Mouse (Mus musculus) mesoderm, embryonic 11.5 days (tissue): ENCODE measurements around the gene Gnptg.
"Not testable (repeated sequence)": the region's sequence is repeated elsewhere in the genome, so short reads cannot be mapped to it uniquely, and the experiment has no call there.

ENCODE experiments used
- DNase-seq: peaks from one replicate; pipeline ENCODE4 v3.0.0-alpha.2; 2012; ENCODE audit warnings: low read depth, low spot score

The Gnptg gene

DNA sequence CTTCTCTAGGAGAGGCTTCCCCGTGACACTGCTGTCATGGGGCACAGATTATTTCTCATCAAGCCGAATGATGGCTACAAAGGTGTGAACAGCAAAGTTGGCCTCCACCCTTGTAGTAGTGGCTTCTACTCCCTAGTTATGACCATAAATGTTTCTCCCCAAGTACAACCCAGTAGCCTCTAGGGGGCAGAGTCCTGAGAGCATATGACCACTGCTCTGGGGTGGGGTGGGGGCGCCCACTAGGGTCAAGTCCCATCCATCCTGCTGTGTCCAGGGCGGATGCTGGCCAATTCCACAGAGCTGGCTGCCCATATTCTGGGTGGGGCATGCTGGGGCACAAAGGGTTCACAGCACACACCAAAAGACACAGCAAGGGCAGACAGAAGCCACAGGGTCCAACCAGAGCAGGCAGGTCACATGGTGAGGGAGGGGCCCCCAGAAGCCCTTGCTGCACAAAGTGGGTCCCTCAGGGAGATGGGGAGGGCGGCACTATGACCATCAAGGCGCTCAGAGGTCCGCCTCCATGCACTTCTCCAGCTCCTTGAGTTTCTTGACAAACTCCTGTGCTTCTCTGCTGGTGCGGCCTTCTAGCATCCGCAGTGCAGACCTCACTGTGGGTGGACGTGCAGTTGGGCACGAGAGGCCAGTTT is 3.3 kb upstream of the Gnptg start:
- no peak for DNase-seq

DNA sequence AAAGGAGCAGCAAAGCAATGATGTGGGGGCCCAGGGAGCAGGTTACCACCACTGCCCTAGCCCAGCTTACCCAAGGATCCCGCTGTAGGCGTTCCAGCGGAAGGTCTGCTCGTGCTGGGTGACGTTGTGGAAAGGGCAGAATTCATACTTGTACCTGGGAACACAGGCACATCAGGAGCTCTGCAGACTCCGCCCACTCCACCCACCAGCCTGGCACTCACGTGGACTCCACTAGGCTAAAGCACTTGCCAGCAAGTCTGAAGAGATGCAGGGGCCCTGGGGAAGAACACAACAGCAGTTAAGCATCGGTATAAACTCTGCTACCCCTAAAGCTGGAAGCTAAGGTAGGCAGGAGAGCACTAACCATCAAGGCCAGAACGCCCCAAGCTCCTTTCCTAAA is 4.3 kb downstream of the Gnptg start:
- DNase-seq = no peak

GRCm38 (mm10) chr17:25231621-25232020 is 8.3 kb downstream of the Gnptg start:
- not testable (repeated sequence) for DNase-seq

GRCm38 (mm10) chr17:25230700-25231099 is 9.2 kb downstream of the Gnptg start:
- DNase-seq = no peak

DNA sequence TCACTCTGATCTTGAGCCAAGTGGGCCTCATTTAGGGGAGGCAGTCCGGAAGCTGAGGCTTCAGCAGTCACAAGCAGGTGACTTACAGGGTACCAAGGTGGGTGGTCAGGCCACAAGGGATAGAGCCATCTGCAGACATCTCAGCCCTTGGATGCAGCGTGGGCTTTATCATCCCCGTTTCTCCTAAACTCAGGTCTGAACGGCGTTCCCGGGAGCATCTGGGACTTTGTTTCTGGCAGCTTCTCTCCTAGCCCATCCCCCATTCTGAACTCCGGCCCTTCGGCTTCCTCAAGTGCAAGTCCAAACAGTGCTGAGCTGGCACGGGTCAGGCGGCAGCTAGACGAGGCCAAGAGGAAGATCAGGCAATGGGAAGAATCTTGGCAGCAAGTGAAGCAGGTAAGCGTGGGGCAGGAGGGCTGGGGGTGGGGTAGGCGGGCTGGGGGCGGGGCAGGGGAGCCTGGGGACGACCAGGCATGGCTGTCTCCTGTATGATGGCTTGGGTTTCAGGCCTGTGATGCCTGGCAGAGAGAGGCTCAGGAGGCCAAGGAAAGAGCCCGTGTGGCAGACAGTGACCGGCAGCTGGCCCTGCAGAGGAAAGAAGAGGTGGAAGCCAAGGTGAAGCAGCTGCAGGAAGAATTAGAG is 9.8 kb downstream of the Gnptg start:
- DNase-seq = not testable (repeated sequence)

DNA sequence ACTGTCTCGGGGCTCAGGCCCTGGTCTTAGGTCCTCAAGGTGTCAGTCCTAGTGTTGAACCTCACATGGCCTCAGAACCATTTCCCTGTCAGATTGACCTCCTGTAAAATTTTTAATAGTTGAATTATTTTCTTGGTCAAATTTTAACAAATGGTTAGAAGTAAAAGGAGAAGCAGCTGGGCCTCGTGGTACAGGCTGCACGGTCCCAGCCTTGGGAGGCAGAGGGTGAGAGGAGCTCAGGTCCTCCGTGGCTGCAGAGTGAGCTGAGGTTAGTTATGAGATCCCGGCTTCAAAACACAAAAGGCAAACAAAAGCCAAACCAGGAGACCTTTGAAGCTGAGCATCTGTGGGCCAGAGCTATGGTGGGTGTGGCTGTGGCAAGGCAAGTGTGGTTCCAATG is 11.9 kb downstream of the Gnptg start:
- DNase-seq = no peak

- no peak for DNase-seq
These were observed 14.3 kb downstream of the Gnptg start for GRCm38 (mm10) chr17:25225659-25226058.

DNA sequence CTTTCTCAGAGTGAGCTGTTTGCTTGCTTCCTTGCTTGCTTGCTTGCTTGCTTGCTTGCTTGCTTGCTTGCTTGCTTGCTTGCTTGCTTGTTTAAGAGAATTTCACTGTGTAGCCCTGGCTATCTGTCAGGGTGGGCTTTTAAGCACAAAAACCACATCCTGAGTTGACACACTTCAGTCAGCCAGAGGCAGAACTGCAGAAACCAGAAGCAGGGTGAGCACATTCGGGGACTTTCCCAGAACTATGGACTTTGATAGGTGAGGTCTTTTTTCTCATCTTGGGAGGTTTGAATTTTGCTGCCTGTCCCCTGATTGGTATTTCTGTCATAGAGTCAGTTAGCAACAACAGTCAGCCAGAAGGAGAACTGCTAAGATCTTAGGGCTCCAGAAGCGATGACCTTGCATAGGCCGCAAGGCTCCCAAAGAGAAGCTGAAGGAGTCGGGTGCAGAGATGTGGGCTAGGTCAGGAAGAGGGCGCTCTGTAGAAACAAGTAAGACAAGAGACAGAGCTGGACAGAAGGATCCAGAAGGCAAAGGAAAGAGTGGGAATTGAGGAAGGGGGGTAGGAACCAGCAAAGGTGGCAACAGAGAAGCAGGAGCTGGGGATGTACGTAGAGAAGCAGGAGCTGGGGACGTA is 15.2 kb downstream of the Gnptg start:
- no peak for DNase-seq

DNA sequence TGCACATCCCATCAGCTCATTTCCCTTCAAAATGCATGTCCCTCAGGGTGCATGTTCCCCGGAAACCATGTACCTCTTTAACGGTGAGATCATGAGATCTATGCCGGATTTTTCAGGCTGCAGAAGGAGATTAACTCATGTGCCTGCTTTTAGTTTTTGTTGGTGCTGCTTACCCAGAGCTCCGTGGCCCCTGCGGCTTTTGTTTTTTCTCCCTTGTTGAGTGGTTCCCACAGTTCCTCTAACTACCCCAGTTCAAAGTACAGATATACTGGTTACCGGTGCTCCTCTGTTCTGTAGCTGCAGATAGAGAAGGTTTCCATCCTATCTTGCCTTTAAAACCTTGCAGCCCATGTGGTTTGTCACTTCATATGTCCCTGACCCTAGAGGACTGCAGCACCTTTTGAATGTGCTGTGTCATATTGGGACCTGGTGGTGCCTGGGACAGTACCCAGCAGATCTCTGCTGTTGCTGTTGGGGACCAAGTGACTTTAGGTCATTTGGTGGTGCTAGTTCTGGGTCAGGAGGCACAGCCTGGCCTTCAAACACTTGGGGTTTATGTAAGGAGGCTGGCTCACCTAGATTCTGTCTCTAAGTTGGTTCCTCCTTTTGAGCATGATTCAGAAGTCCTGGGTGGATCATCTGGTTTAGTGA is 16.8 kb downstream of the Gnptg start:
- no peak for DNase-seq

- DNase-seq = not testable (repeated sequence)
These were observed 17.4 kb downstream of the Gnptg start for GRCm38 (mm10) chr17:25222504-25222940.

DNA sequence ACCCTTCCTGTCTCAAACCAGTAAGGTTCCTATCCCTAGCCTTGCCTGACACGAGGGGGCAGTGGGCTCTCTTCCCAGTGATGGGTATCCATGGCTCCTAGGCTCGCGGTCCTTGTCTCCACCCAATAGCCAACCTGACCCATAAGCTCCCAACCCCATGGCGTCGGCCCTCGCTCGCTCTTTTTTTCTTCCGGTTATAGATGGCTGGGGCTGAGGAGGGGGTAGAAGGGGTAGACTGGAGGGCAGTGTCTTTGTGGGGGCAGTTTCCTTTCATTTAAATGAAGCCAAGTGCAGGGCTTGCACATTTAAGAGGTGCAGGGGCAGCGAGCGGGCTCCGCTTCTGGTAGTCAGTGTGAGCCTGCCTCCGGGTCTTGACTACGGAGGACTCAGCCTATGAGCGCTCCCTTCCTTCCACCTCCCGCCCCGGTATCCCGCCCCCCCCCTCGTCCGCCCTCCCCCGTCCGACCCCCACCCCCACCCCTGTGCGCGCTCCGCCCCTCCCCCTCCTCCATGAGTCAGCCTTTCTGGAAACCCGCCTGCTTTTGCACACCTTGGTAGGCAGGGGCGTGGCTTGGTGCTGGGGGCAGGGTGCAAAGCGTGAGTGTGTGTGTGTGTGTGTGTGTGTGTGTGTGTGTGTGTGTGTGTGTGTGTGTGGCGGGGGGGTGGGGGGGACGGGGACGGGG is 18.0 kb downstream of the Gnptg start:
- peak; percentile 39 for DNase-seq

- DNase-seq = no peak
These were observed 19.2 kb downstream of the Gnptg start for GRCm38 (mm10) chr17:25220746-25221145.

DNA sequence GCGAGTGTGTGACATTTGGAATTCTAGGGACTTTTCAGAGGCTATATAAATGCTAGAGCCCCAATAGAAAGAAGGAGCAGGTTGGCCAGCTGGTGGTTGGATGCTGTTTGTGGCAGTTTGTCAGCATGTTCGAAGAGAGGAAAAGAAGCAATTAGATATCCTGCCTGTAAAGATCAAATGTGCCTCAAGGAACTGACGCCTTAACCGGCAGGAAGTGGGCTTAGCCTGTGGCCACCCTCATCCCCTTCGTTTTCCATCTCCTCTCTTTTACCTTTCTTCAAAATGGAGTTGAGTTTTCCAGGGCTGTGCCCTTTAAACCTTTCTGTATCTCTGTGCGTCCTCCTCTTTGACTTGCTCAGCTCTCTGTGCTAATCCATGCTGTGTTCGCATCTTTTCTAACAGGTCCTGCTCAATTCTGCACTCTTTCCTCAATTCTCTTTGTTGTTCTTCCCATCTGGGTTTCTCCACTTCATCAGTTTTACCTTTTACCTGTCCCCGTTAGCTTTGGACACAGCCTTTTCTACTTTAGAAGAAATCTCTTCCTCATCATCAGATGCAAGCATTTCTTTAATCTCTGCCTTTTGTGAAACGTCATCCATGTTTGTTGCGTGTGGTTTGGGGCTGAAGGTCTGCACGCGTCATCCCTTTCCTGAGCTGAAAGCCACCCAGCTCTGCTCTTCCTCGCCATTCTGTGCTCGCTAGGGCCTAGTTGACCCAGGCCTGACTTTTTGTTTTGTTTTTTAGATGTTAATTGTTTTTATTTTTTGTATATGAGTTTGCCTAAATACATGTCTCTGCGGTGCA is 20.2 kb downstream of the Gnptg start:
- DNase-seq = no peak

- no peak for DNase-seq
These were observed 21.0 kb downstream of the Gnptg start for GRCm38 (mm10) chr17:25218967-25219366.

- no peak for DNase-seq
These were observed 24.5 kb downstream of the Gnptg start for GRCm38 (mm10) chr17:25215431-25215830.

- DNase-seq = no peak
These were observed 28.2 kb downstream of the Gnptg start for GRCm38 (mm10) chr17:25211705-25212104.

- no peak for DNase-seq
These were observed 29.1 kb downstream of the Gnptg start for GRCm38 (mm10) chr17:25210680-25211466.

GRCm38 (mm10) chr17:25210006-25210405 is 29.9 kb downstream of the Gnptg start:
- no peak for DNase-seq

GRCm38 (mm10) chr17:25202401-25202800 is 37.5 kb downstream of the Gnptg start:
- DNase-seq = no peak

- no peak for DNase-seq
These were observed 50.8 kb downstream of the Gnptg start for GRCm38 (mm10) chr17:25189091-25189490.
